Mouse (Mus musculus): ENCODE measurements around the gene Pcolce2. TPM values are rescaled to one million over a fixed set of nuclear protein-coding genes. Genes with fewer than 3 reads are reported as not detected.

Gene Pcolce2
- polyA plus RNA-seq, 1 experiment from 2014 or later, result 0.97 TPM

DNA sequence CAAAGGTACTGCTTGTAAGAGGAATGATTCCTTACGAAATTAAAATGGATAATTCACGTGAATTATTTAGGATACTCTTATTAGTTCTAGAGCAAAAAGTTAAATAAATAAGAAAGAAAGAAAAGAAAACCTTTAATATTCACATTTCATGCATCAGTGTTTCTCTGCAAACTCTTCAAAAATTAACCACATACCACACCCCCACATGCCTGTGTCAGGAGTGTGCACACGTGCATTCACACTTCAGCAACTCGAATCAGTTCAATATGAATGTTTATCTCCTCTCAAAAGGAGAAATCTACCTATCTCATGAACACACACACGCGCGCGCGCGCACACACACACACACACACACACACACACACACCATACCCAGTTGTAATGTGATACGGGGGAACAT lies 43.3 kb downstream of the Pcolce2 start:
- Histone ChIP-seq H3K4me1 (replicated peaks) (peaks cover 2% of the 10 kb centered on the region; the same call in 1 of the 2 replicates), H3K27ac (no peak overlapping the region), H3K9me3 (replicated peaks) (no peaks in the 10 kb centered on the region), H3K27me3 (no peaks in the 10 kb centered on the region), H3K36me3 (no peaks in the 10 kb centered on the region), H3K4me2 (no peak overlapping the region), H3K4me3 (no peak overlapping the region), H3K9ac (no peak overlapping the region)
- WGBS, result 84% methylated on average over 11 of the region's 11 CpGs
- ATAC-seq (replicated peaks; ENCODE audit: insufficient number of reproducible peaks, insufficient read depth, low FRiP score, low read depth), result no peak

DNA sequence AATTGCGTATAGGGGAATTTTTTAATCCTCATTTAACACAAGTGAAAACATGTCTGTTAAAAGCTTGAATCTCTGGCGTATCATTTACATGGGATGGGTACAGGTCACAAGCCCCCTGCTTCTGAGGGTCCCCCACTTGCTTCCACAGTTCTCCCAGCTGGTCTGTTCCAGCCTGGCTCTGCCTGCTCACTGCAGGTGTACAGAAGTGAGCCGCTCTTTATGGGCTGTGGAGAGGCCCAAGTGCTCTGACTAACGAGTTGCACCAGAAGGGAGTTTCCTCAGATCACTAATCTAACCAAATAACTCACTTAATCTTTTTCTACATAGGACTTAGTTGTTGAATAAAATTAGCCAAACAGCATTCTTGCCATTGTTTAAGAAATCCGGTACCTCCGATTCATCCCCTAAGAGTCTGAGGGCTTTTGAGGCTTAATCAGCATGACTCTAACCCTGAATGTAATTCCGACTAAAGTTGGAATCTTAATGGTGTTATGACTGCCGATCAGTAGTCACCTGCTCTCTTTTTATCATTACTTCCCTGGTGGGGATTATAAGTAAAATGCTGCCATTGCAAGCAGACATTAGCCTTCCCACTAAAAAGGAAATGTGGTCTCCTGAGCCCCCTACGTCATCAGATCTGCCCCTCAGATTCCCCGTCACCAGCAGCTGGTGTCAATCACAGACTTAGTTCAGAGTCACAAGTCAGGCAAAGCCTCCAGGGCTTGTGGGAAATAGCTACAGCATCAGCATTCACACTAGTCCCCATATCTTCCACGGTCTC lies 48.4 kb downstream of the Pcolce2 start:
- no peaks in the 10 kb centered on the region for H3K27me3 ChIP-seq
- no peak overlapping the region for H3K9ac ChIP-seq
- WGBS, result 66% methylated on average over 11 of the region's 11 CpGs
- H3K9me3 ChIP-seq (replicated peaks), result no peaks in the 10 kb centered on the region
- no peak overlapping the region for H3K4me3 ChIP-seq
- H3K36me3 ChIP-seq, result no peaks in the 10 kb centered on the region
- H3K4me1 ChIP-seq (replicated peaks), result no peaks in the 10 kb centered on the region
- no peak overlapping the region for H3K4me2 ChIP-seq
- no peak for ATAC-seq (replicated peaks; ENCODE audit: insufficient number of reproducible peaks, insufficient read depth, low FRiP score, low read depth)
- H3K27ac ChIP-seq, result no peak overlapping the region

DNA sequence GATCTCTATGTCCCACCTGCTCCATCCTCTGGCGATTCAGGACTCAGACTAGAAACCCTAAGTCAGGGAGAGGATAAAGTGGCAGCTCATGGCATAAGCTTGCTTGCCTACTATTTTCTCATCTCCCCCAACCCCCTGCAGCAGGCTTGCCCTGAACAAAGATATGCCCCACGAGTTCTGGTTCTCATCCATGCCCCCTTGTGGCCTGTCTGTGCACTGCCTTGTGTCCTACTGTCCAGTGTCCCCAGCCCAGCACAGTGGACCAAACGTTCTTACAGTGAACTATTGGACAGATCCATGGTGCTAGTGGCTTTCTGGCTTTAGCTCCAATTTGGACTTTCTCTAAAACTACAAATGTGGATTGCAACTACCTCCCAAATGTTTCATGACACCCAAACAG lies 50.7 kb downstream of the Pcolce2 start:
- H3K36me3 ChIP-seq, result no peaks in the 10 kb centered on the region
- no peaks in the 10 kb centered on the region for H3K4me1 ChIP-seq (replicated peaks)
- no peak for ATAC-seq (replicated peaks; ENCODE audit: insufficient number of reproducible peaks, insufficient read depth, low FRiP score, low read depth)
- H3K27ac ChIP-seq, result no peak overlapping the region
- H3K4me3 ChIP-seq, result no peak overlapping the region
- H3K9ac ChIP-seq, result no peak overlapping the region
- 41% methylated on average over 3 of the region's 3 CpGs for WGBS
- H3K27me3 ChIP-seq, result no peaks in the 10 kb centered on the region
- no peaks in the 10 kb centered on the region for H3K9me3 ChIP-seq (replicated peaks)
- no peak overlapping the region for H3K4me2 ChIP-seq

DNA sequence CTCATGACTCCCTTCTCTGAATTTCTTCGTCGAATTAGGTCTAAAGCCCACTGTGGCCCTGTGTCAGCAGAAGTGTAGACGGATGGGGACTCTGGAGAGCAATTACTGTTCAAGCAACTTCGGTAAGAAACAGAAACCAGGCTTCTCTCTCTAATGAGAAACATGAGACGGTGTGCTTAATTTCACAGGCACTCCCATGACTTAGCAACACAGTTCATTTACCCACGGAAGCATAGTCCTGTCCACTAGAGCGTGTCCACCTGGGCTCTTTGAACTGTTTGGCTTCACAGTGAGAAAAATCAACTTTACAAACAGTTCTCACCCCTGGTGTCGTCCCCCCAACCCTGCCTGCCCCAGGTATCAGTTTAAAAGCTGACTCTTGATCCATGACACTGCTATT lies 55.4 kb downstream of the Pcolce2 start:
- no peak overlapping the region for H3K4me2 ChIP-seq
- WGBS, result 69% methylated on average over 8 of the region's 8 CpGs
- H3K4me3 ChIP-seq, result no peak overlapping the region
- H3K4me1 ChIP-seq (replicated peaks), result no peaks in the 10 kb centered on the region; the same call in none of the 2 replicates
- no peaks in the 10 kb centered on the region for H3K36me3 ChIP-seq
- H3K27ac ChIP-seq, result no peak overlapping the region
- H3K9me3 ChIP-seq (replicated peaks), result no peaks in the 10 kb centered on the region
- no peak for ATAC-seq (replicated peaks; ENCODE audit: insufficient number of reproducible peaks, insufficient read depth, low FRiP score, low read depth)
- no peak overlapping the region for H3K9ac ChIP-seq
- no peaks in the 10 kb centered on the region for H3K27me3 ChIP-seq

DNA sequence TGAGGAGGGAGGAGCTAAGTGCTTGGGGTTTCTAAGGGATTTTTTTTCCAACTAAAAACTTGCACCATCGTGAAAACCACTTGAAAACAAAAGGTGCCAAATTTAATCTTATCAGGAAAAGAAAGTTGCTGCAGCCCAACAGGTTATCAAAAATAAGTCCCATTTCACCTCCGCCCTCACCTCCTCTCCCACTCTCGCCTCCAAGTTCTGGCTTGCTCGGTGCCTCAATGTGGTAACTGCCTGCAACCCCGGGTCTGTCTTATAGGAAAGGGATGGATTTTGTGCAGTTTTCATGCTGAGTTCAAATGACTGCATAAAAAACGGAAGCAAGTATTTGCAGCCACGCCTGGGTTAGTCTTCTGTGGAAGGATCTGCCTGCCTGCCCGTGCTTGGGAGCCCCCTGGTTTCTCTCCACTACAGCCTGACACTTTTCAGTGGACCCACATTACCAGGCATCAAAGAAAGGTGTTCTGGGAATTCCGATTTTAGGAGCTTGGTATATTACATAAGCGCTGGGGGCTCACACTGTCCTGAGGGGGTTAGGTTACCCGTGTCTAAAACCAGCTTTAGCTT lies 56.2 kb downstream of the Pcolce2 start:
- no peak overlapping the region for H3K27ac ChIP-seq
- no peaks in the 10 kb centered on the region for H3K9me3 ChIP-seq (replicated peaks)
- H3K36me3 ChIP-seq, result no peaks in the 10 kb centered on the region
- H3K9ac ChIP-seq, result no peak overlapping the region
- H3K4me2 ChIP-seq, result peak overlapping the region; percentile 25; the same call in 1 of the 2 replicates
- H3K4me3 ChIP-seq, result no peak overlapping the region
- no peaks in the 10 kb centered on the region for H3K27me3 ChIP-seq
- 68% methylated on average over 11 of the region's 11 CpGs for WGBS
- no peak for ATAC-seq (replicated peaks; ENCODE audit: insufficient number of reproducible peaks, insufficient read depth, low FRiP score, low read depth)
- no peaks in the 10 kb centered on the region; the same call in none of the 2 replicates for H3K4me1 ChIP-seq (replicated peaks)

DNA sequence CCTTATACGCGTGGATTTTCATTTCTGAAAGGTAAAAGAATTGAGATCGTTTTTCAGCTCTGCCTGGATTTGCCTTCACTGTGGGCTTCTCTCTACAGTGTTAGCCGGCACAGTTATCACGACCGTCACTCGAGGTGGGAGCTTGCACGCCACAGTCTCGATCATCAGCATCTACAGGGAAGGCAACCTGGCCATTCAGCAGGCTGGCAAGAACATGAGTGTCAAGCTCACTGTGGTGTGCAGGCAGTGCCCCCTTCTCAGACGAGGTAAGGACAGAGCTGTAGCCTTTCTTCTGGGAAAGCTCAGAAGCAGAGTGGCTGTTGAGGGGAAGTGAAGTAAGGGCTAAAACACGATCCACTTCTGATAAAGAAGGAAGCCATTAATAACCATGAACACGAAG lies 57.1 kb downstream of the Pcolce2 start:
- H3K9me3 ChIP-seq (replicated peaks), result no peaks in the 10 kb centered on the region
- H3K4me2 ChIP-seq, result 0 out of 2 replicates have a peak overlapping the region, but pooled peaks have one; percentile 2
- ATAC-seq (replicated peaks; ENCODE audit: insufficient number of reproducible peaks, insufficient read depth, low FRiP score, low read depth), result no peak
- H3K9ac ChIP-seq, result no peak overlapping the region
- no peaks in the 10 kb centered on the region; the same call in none of the 2 replicates for H3K4me1 ChIP-seq (replicated peaks)
- no peak overlapping the region for H3K4me3 ChIP-seq
- 55% methylated on average over 12 of the region's 12 CpGs for WGBS
- H3K27me3 ChIP-seq, result no peaks in the 10 kb centered on the region
- no peak overlapping the region for H3K27ac ChIP-seq
- H3K36me3 ChIP-seq, result no peaks in the 10 kb centered on the region

DNA sequence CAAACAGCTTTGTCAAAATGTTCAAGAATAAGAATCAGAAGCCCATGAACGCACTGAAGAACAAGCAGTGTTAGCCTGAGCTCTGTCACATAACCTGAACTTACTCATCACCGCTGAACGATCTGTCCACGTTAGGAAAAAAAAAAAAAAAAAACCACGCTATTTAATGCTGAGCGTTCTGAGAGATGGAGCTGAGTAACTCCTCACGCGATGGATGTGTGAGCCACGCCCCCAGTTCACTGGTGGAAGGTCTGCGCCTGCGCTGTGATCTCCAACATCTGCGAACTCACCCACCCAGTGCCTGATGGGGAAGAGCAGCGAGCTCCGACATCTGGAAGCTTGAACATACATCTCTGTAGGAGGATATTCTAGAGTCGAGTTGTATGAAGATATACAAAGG lies 57.6 kb downstream of the Pcolce2 start:
- WGBS, result 84% methylated on average over 15 of the region's 15 CpGs
- no peak for ATAC-seq (replicated peaks; ENCODE audit: insufficient number of reproducible peaks, insufficient read depth, low FRiP score, low read depth)
- Histone ChIP-seq H3K27me3 (no peaks in the 10 kb centered on the region), H3K4me1 (replicated peaks) (no peaks in the 10 kb centered on the region; the same call in none of the 2 replicates), H3K9ac (no peak overlapping the region), H3K4me3 (no peak overlapping the region), H3K27ac (no peak overlapping the region), H3K36me3 (no peaks in the 10 kb centered on the region), H3K9me3 (replicated peaks) (no peaks in the 10 kb centered on the region), H3K4me2 (no peak overlapping the region)

DNA sequence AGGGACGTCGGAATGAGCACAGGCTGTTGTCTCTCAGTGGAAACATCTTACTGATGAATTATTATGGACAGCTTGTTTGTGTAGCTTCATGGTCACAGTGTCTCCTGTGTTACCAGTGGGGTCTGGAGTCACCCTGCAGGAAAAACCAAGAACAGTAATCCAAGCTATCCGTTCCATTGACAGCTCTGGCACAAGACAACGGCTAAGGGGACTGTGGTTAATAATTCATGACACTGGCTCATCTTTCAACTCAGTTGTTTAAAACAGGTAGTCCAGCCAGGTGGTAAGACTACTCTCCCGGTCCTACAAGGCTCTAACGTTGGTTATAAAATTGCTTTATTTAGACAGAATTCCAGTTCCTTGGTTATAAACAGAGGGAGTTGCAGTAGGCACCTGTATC lies 59.2 kb downstream of the Pcolce2 start:
- Histone ChIP-seq H3K4me2 (no peak overlapping the region), H3K27ac (no peak overlapping the region), H3K4me1 (replicated peaks) (no peaks in the 10 kb centered on the region; the same call in none of the 2 replicates), H3K9me3 (replicated peaks) (no peaks in the 10 kb centered on the region), H3K9ac (no peak overlapping the region), H3K36me3 (no peaks in the 10 kb centered on the region), H3K4me3 (no peak overlapping the region), H3K27me3 (no peaks in the 10 kb centered on the region)
- no peak for ATAC-seq (replicated peaks; ENCODE audit: insufficient number of reproducible peaks, insufficient read depth, low FRiP score, low read depth)
- WGBS, result 66% methylated on average over 6 of the region's 6 CpGs

DNA sequence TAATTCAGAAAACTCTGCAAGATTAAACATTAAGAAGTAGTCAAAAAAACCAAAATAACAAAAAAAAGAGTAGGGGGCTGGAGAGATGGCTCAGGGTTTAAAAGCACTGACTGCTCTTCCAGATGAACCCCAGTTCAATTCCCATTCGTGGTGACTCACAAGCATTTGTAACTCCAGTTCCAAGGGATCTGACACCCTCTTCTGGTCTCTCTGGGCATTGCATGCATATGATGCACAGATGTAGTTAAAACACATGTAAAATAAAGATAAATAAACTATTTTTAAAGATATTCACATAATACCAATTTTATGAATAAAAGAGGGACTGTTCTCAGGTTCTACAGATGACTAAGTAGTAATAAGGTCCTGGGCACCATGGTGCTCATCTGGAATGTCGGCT lies 60.4 kb downstream of the Pcolce2 start:
- Histone ChIP-seq H3K9ac (no peak overlapping the region), H3K9me3 (replicated peaks) (no peaks in the 10 kb centered on the region), H3K27me3 (no peaks in the 10 kb centered on the region), H3K27ac (no peak overlapping the region), H3K36me3 (no peaks in the 10 kb centered on the region), H3K4me3 (no peak overlapping the region), H3K4me1 (replicated peaks) (no peaks in the 10 kb centered on the region; the same call in none of the 2 replicates), H3K4me2 (no peak overlapping the region)
- ATAC-seq (replicated peaks; ENCODE audit: insufficient number of reproducible peaks, insufficient read depth, low FRiP score, low read depth), result no peak
- 46% methylated on average over 2 of the region's 2 CpGs for WGBS

DNA sequence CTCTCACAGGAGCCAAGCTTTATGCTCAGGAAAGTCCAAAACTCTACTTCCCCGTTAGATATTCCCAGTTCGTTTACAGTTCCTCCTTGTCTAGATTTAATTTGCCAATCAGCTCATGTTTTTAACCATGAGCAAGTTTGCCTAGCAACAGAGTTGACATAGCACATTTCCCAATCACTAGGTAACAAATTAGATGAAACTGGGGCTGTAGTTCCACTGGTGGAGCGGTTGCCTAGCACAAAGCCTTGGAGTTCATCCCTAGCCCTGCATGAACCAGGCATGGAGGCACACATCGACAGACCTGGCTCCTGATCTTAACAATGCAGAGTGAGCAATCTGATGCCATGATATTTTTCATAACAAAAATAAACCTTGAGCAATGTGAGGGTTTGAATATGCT lies 61.9 kb downstream of the Pcolce2 start:
- Histone ChIP-seq H3K9me3 (replicated peaks) (no peaks in the 10 kb centered on the region), H3K27me3 (no peaks in the 10 kb centered on the region), H3K9ac (no peak overlapping the region), H3K27ac (no peak overlapping the region), H3K4me2 (no peak overlapping the region), H3K4me3 (no peak overlapping the region), H3K4me1 (replicated peaks) (no peaks in the 10 kb centered on the region; the same call in 1 of the 2 replicates), H3K36me3 (no peaks in the 10 kb centered on the region)
- no peak for ATAC-seq (replicated peaks; ENCODE audit: insufficient number of reproducible peaks, insufficient read depth, low FRiP score, low read depth)
- 75% methylated on average over 4 of the region's 4 CpGs for WGBS

DNA sequence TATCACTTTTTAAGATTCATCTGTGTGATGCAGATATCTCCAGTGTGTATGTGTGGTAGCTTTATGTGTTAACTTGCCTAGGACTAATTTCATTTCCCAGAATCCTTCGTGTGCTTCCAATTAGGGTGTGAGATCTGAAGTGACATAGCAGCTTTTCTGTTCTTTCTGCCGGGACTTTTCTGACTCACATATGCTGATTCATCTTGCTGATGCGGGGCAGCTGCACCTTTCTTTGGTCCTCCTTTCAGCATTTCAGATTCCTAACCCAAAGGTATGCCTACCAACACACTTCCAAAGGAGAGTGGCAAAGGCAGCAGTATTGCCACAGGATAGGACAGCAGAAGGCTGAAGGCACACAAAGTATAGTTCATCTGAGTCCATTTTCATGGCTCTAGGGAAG lies 66.7 kb downstream of the Pcolce2 start:
- no peak overlapping the region for H3K27ac ChIP-seq
- H3K9ac ChIP-seq, result no peak overlapping the region
- no peaks in the 10 kb centered on the region for H3K4me1 ChIP-seq (replicated peaks)
- ATAC-seq (replicated peaks; ENCODE audit: insufficient number of reproducible peaks, insufficient read depth, low FRiP score, low read depth), result no peak
- no peaks in the 10 kb centered on the region for H3K9me3 ChIP-seq (replicated peaks)
- H3K36me3 ChIP-seq, result peaks cover 5% of the 10 kb centered on the region; the same call in 1 of the 2 replicates
- no peaks in the 10 kb centered on the region for H3K27me3 ChIP-seq
- H3K4me2 ChIP-seq, result no peak overlapping the region
- WGBS, result 76% methylated on average over 3 of the region's 3 CpGs
- no peak overlapping the region for H3K4me3 ChIP-seq

DNA sequence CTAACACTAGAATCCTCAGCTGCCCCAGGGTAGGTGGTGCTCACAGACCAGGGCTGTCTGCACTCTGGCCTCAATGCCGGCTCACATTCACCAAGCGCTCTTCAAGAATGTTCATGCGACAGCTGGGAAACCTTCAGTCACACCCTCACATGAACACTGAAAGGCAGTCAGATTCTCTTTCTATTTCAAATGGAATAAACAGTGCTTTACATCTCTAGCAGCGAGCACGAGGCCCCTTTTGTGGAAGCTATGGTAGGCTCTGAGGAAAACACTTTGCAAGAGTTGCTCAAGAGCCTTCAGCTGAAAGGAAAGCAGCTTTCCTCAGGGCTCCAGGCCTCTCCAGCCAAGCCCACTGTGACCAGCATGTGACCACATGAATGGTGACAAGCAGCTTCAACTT lies 68.0 kb downstream of the Pcolce2 start:
- Histone ChIP-seq H3K9me3 (replicated peaks) (no peaks in the 10 kb centered on the region), H3K9ac (no peak overlapping the region), H3K4me3 (no peak overlapping the region), H3K27ac (no peak overlapping the region), H3K27me3 (no peaks in the 10 kb centered on the region), H3K4me2 (no peak overlapping the region), H3K36me3 (peaks cover 10% of the 10 kb centered on the region; the same call in 1 of the 2 replicates), H3K4me1 (replicated peaks) (no peaks in the 10 kb centered on the region)
- 57% methylated on average over 5 of the region's 5 CpGs for WGBS
- ATAC-seq (replicated peaks; ENCODE audit: insufficient number of reproducible peaks, insufficient read depth, low FRiP score, low read depth), result no peak

All from heart, embryonic 15.5 days (tissue).